Mouse (Mus musculus): Measurements from ENCODE around the gene Ube2t. TPM values are rescaled to one million over a fixed set of nuclear protein-coding genes. Genes with fewer than 3 reads are reported as not detected.

Gene Ube2t
- total and polyA plus RNA-seq, 2 experiments from 2014 or later: 5.3 to 9.7 TPM

DNA sequence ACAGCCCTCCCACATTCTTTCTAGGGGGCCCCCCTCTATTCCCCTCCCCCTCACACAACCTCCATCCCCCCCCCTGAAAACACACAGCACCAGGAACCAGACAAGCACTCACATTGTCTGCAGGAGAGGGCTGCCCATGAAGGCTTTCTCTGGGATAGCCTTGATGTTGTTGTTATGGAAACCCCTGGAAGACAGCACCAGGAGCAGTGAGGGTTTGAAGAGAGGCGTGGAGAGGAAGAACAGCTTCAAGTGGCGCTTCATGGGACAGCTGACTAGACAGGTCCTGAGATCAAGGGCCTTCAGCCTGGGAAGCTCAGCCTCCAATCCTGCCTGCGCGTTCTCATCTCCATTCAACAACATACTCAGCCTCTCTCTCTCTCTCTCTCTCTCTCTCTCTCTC lies 41.0 kb downstream of the Ube2t start:
- peak; percentile 29 for DNase-seq (ENCODE audit: low spot score)

GRCm38 (mm10) chr1:135005696-135006095 lies 43.3 kb downstream of the Ube2t start:
- Histone ChIP-seq H3K9ac (replicated peaks; ENCODE audit: low read length) (no peak overlapping the region), H3K4me2 (ENCODE audit: low read depth, low read length) (no peak overlapping the region), H3K27me3 (ENCODE audit: insufficient read depth, low read length) (no peaks in the 10 kb centered on the region), H3K9me3 (ENCODE audit: low read length) (no peaks in the 10 kb centered on the region), H3K27ac (no peak overlapping the region), H3K36me3 (ENCODE audit: insufficient read depth, low read length) (no peaks in the 10 kb centered on the region), H3K4me3 (ENCODE audit: low read length) (no peak overlapping the region), H3K4me1 (ENCODE audit: insufficient read depth, low read length) (no peaks in the 10 kb centered on the region)
- TF ChIP-seq CTCF (IDR thresholded peaks at IDR 0.05; ENCODE audit: low read depth): no peak
- WGBS: 34% methylated on average over 7 of the region's 7 CpGs
- DNase-seq (ENCODE audit: low spot score) (no peak), ATAC-seq (no peak)

More for the DNA sequence above, 41.0 kb downstream of the Ube2t start:
- TF ChIP-seq CTCF (IDR thresholded peaks at IDR 0.05; ENCODE audit: low read depth): no peak
- 27% methylated on average over 4 of the region's 4 CpGs for WGBS
- Histone ChIP-seq H3K9me3 (ENCODE audit: low read length) (no peaks in the 10 kb centered on the region), H3K4me1 (ENCODE audit: insufficient read depth, low read length) (no peaks in the 10 kb centered on the region), H3K36me3 (ENCODE audit: insufficient read depth, low read length) (no peaks in the 10 kb centered on the region), H3K27me3 (ENCODE audit: insufficient read depth, low read length) (no peaks in the 10 kb centered on the region), H3K4me3 (ENCODE audit: low read length) (no peak overlapping the region), H3K4me2 (ENCODE audit: low read depth, low read length) (no peak overlapping the region), H3K27ac (no peak overlapping the region), H3K9ac (replicated peaks; ENCODE audit: low read length) (no peak overlapping the region)
- peak; percentile 64 for ATAC-seq

DNA sequence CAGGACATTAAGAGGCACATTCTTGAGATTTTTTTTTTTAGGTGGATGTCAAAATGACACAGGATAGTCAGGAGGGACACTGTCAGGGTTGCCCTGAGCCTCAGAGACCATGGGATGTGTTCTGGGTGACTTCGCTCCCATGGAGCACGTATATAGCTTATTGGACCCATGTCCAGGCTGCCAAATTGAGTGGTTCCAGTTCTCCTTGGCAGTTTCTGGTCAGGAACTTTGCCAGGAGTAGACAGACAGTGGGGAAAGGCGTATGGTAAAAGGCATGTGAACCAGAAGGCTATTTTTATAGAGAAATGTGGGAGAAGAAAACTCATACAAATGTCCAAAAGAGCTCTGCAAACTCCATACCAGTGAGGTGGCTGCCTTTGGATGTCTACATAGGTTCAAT lies 47.5 kb downstream of the Ube2t start:
- H3K27ac ChIP-seq: no peak overlapping the region
- ATAC-seq (no peak), DNase-seq (ENCODE audit: low spot score) (no peak)
- H3K9ac ChIP-seq (replicated peaks; ENCODE audit: low read length): no peak overlapping the region
- H3K4me2 ChIP-seq (ENCODE audit: low read depth, low read length): no peak overlapping the region
- WGBS: 74% methylated on average over 3 of the region's 3 CpGs
- H3K4me3 ChIP-seq (ENCODE audit: low read length): no peak overlapping the region
- no peak for TF ChIP-seq CTCF (IDR thresholded peaks at IDR 0.05; ENCODE audit: low read depth)
- H3K4me1 ChIP-seq (ENCODE audit: insufficient read depth, low read length): peaks cover 2% of the 10 kb centered on the region; the same call in 1 of the 2 replicates
- H3K36me3 ChIP-seq (ENCODE audit: insufficient read depth, low read length): no peaks in the 10 kb centered on the region
- no peaks in the 10 kb centered on the region for H3K27me3 ChIP-seq (ENCODE audit: insufficient read depth, low read length)
- H3K9me3 ChIP-seq (ENCODE audit: low read length): no peaks in the 10 kb centered on the region

DNA sequence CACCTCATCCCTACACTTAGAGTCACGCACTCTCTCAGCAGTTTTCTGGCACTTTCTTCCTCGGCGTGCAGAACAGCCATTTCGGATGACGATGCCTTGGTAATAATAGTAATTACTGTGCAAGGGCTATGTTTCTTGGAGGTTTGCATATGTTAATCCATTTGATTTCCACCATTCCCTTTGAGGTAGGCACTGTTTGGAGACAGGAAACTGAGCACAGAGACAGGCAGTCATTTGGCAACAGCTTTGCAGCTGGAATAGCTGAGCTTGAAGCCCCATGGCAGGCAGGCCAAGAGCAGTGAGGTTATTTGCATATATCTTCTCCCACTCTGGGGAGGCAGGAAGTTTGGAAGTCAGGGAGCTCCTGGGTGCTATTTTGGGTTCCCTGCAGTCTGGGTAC lies 49.5 kb downstream of the Ube2t start:
- DNase-seq (ENCODE audit: low spot score) (no peak), ATAC-seq (no peak)
- WGBS: 87% methylated on average over 5 of the region's 5 CpGs
- TF ChIP-seq CTCF (IDR thresholded peaks at IDR 0.05; ENCODE audit: low read depth): no peak
- Histone ChIP-seq H3K4me3 (ENCODE audit: low read length) (no peak overlapping the region), H3K27me3 (ENCODE audit: insufficient read depth, low read length) (no peaks in the 10 kb centered on the region), H3K9ac (replicated peaks; ENCODE audit: low read length) (no peak overlapping the region), H3K4me1 (ENCODE audit: insufficient read depth, low read length) (peaks cover 6% of the 10 kb centered on the region; the same call in 1 of the 2 replicates), H3K27ac (no peak overlapping the region), H3K4me2 (ENCODE audit: low read depth, low read length) (no peak overlapping the region), H3K9me3 (ENCODE audit: low read length) (no peaks in the 10 kb centered on the region), H3K36me3 (ENCODE audit: insufficient read depth, low read length) (no peaks in the 10 kb centered on the region)

DNA sequence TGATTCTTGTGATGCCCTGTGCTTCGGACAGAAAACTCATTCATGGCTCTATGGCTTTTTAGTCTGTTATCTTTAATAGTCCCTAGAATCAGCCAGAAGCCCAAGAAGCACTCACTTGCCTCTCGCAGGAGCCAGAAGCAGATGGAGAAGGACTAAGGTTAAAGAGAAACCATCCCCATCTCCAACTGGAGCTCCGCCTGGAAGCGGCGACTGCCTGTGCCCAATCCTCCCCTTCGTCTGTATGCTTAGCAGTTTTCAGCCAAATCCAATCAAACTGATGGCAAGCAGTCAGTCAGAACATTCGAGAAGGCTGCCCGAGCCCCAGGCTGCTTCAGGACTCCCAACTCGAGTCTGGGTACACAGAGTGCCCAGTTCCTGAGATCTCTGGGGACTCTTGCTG lies 50.1 kb downstream of the Ube2t start:
- ATAC-seq: no peak
- Histone ChIP-seq H3K27me3 (ENCODE audit: insufficient read depth, low read length) (no peaks in the 10 kb centered on the region), H3K9ac (replicated peaks; ENCODE audit: low read length) (no peak overlapping the region), H3K4me2 (ENCODE audit: low read depth, low read length) (no peak overlapping the region), H3K4me3 (ENCODE audit: low read length) (no peak overlapping the region), H3K36me3 (ENCODE audit: insufficient read depth, low read length) (no peaks in the 10 kb centered on the region), H3K9me3 (ENCODE audit: low read length) (no peaks in the 10 kb centered on the region), H3K27ac (no peak overlapping the region), H3K4me1 (ENCODE audit: insufficient read depth, low read length) (peaks cover 6% of the 10 kb centered on the region; the same call in 1 of the 2 replicates)
- 63% methylated on average over 9 of the region's 9 CpGs for WGBS
- TF ChIP-seq CTCF (IDR thresholded peaks at IDR 0.05; ENCODE audit: low read depth): no peak
- no peak for DNase-seq (ENCODE audit: low spot score)

DNA sequence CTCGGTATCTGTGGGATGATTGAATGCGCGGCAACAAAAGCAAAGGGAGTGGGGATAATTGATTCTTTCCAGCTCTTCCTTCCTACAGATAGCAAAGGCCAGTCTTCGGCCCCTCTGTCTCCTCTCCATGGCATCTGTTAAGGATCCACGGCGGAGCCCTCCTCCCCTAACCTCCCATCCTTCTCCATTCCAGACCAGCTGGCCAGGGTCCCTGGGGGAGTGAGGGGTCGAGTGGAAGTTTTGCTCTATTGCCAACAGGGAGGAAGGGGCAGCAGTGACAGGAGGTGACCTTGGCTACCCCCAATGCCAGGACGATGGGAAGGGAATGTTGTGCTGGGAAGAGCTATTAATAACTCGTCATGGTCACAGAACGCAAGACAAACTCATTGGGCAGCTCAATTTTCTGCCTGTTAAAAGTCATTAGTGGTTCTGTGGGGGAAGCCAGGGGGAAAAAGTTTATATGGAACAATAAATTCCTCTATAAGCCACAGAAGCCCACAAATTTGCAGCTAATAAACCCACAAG lies 52.6 kb downstream of the Ube2t start:
- H3K4me1 ChIP-seq (ENCODE audit: insufficient read depth, low read length): peaks cover 11% of the 10 kb centered on the region; the same call in 1 of the 2 replicates
- no peaks in the 10 kb centered on the region for H3K9me3 ChIP-seq (ENCODE audit: low read length)
- 0 out of 2 replicates have a peak, but pooled peaks have one; percentile 34 for ATAC-seq
- no peak overlapping the region for H3K4me2 ChIP-seq (ENCODE audit: low read depth, low read length)
- 26% methylated on average over 10 of the region's 10 CpGs for WGBS
- TF ChIP-seq CTCF (IDR thresholded peaks at IDR 0.05; ENCODE audit: low read depth): no peak
- H3K27ac ChIP-seq: no peak overlapping the region
- H3K27me3 ChIP-seq (ENCODE audit: insufficient read depth, low read length): no peaks in the 10 kb centered on the region
- no peaks in the 10 kb centered on the region for H3K36me3 ChIP-seq (ENCODE audit: insufficient read depth, low read length)
- no peak overlapping the region for H3K4me3 ChIP-seq (ENCODE audit: low read length)
- peak; percentile 44 for DNase-seq (ENCODE audit: low spot score)
- no peak overlapping the region for H3K9ac ChIP-seq (replicated peaks; ENCODE audit: low read length)

GRCm38 (mm10) chr1:135016907-135017655 lies 54.7 kb downstream of the Ube2t start:
- Histone ChIP-seq H3K4me3 (ENCODE audit: low read length) (no peak overlapping the region), H3K9ac (replicated peaks; ENCODE audit: low read length) (no peak overlapping the region), H3K4me1 (ENCODE audit: insufficient read depth, low read length) (peaks cover 20% of the 10 kb centered on the region), H3K4me2 (ENCODE audit: low read depth, low read length) (no peak overlapping the region), H3K36me3 (ENCODE audit: insufficient read depth, low read length) (no peaks in the 10 kb centered on the region), H3K9me3 (ENCODE audit: low read length) (no peaks in the 10 kb centered on the region), H3K27ac (no peak overlapping the region), H3K27me3 (ENCODE audit: insufficient read depth, low read length) (no peaks in the 10 kb centered on the region)
- 83% methylated on average over 10 of the region's 10 CpGs for WGBS
- DNase-seq (ENCODE audit: low spot score) (no peak), ATAC-seq (no peak)
- TF ChIP-seq CTCF (IDR thresholded peaks at IDR 0.05; ENCODE audit: low read depth): no peak
